Mouse (Mus musculus): ENCODE results near the gene Astl.

DNA sequence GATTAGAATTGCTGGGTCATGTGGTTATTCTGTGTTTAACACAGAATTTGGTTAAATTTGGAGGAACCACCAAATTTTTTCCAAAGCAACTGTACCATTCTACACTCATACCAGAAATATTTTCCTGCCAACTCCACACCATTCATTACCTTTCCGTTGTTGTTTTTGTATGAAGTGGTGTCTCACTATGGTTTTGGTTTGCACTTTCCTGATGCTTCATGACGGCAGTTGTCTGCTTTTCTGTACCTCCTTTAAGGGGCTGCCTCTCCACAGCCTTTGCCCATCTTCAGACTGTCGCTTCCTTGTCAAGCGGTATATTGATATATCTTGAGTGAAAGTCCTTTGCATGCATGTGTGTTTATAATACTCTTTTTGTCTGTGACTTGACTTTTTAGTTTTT is 25.6 kb upstream of the Astl start:
- no peak for TF ChIP-seq POLR2A (IDR thresholded peaks at IDR 0.05; ENCODE audit: low read depth, low read length)
- no peak for TF ChIP-seq CTCF (IDR thresholded peaks at IDR 0.05; ENCODE audit: extremely low read depth, insufficient read depth, insufficient read length, insufficient replicate concordance)
